Mouse (Mus musculus) heart, adult 2 months (tissue): Measurements from ENCODE around the gene Gm16181. TPM values are rescaled to one million over a fixed set of nuclear protein-coding genes. Genes with fewer than 3 reads are reported as not detected.

Experiments
- DNase-seq, 2 experiments: peaks; one replicate each; pipeline ENCODE4 v3.0.0; 2021
- H3K27ac ChIP-seq: fragments of 200-600 bp; 2 replicates; pipeline ENCODE4 v1.8.1; 2022
- H3K27me3 ChIP-seq: fragments of 200-500 bp; 2 replicates; pipeline ENCODE4 v1.6.1; 2012; ENCODE audit warnings: mild to moderate bottlenecking, low read length, inconsistent platforms, mixed read lengths; ENCODE audit not compliant: control insufficient read depth, insufficient read depth
- H3K36me3 ChIP-seq: fragments of 200-500 bp; 2 replicates; pipeline ENCODE4 v1.6.1; 2012; ENCODE audit warnings: low read length, inconsistent platforms; ENCODE audit not compliant: control insufficient read depth, insufficient read depth
- H3K4me1 ChIP-seq: fragments of 200-500 bp; 2 replicates; pipeline ENCODE4 v1.6.1; 2011; ENCODE audit warnings: low read length; ENCODE audit not compliant: control insufficient read depth, insufficient read depth
- H3K4me3 ChIP-seq: fragments of 200-600 bp; 2 replicates; pipeline ENCODE4 v1.8.1; 2022
- H3K79me2 ChIP-seq: fragments of 200-500 bp; replicated peaks from 2 replicates; pipeline ENCODE4 v1.6.1; 2012; ENCODE audit warnings: mild to moderate bottlenecking, inconsistent platforms, low read length, moderate library complexity, mixed read lengths; ENCODE audit not compliant: control insufficient read depth, insufficient read depth
- H3K9ac ChIP-seq: fragments of 200-500 bp; 2 replicates; pipeline ENCODE4 v1.6.1; 2012; ENCODE audit warnings: low read depth, mild to moderate bottlenecking, control low read depth, inconsistent platforms, low read length, mixed read lengths
- CTCF ChIP-seq: fragments of 200-600 bp; IDR thresholded peaks from 2 replicates; pipeline ENCODE4 v1.8.1; 2022; ENCODE audit warnings: antibody characterized with exemption, mild to moderate bottlenecking, moderate library complexity
- EP300 ChIP-seq: fragments of 200-500 bp; IDR thresholded peaks from 2 replicates; pipeline ENCODE4 v1.6.1; 2011; ENCODE audit warnings: low read depth, low read length, control low read depth; ENCODE audit not compliant: insufficient read depth
- POLR2A ChIP-seq: fragments of 200-500 bp; IDR thresholded peaks from 2 replicates; pipeline ENCODE4 v1.6.1; 2011; ENCODE audit warnings: mild to moderate bottlenecking, low read depth, low read length, control low read depth; ENCODE audit not compliant: insufficient read depth
- WGBS: fragments of 180-500 bp; shearing (Covaris S2); methylation state at CpG from one replicate; pipeline ENCODE4 v1.1.7; 2018; 5-methylcytosine and 5-hydroxymethylcytosine counted together
- intact Hi-C: fragments of 180-260 bp; cut with DNase I; formaldehyde crosslinking; loops from one replicate; pipeline ENCODE4 v1.15.1; 2025
- polyA plus RNA-seq: library from polyadenylated mRNA; depleted of rRNA; stranded (reverse); fragments of >200 nt; gene quantifications from 2 replicates; pipeline ENCODE4 v1.2.3, GENCODE M21; 2012
- total RNA-seq, 2 experiments: library from RNA; stranded (reverse); gene quantifications; 2 replicates each; pipeline ENCODE4 v1.2.3; 2021

The Gm16181 gene
- total and polyA plus RNA-seq, 3 experiments = 2.1 TPM; not detected in 2

DNA sequence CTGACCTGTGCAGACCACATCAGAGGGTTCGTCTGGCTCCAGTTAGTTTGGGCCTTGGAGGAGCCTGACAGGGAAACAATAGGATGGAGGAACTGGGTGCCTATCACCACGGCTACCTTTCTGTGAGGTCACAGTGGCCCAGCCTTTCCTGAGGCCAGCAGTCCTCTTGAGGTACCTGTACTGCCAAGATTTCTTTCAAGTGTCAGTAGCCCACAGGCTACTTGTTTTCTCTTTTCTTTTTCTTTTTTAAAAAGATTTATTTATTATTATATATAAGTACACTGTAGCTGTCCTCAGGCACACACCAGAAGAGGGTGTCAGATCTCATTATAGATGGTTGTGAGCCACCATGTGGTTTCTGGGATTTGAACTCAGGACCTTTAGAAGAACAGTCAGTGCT, 44.7 kb upstream of the Gm16181 start, which contains the start of gene Aif1:
Gene Aif1, minus strand, starts transcription at position 101 of the 400 bp plus-strand sequence.
- no peak for DNase-seq
- WGBS = 63% methylated on average over 2 of the region's 2 CpGs
- Histone ChIP-seq H3K79me2 (no peaks in the 10 kb centered on the region), H3K36me3 (no peaks in the 10 kb centered on the region), H3K27me3 (no peaks in the 10 kb centered on the region), H3K9ac (no peak within 1 kb of the TSS), H3K4me1 (no peaks in the 10 kb centered on the region), H3K27ac (no peak within 1 kb of the TSS), H3K4me3 (no peak within 1 kb of the TSS)
- TF ChIP-seq CTCF (no peak), EP300 (no peak), POLR2A (no peak)
- intact Hi-C loops = no loop called here

DNA sequence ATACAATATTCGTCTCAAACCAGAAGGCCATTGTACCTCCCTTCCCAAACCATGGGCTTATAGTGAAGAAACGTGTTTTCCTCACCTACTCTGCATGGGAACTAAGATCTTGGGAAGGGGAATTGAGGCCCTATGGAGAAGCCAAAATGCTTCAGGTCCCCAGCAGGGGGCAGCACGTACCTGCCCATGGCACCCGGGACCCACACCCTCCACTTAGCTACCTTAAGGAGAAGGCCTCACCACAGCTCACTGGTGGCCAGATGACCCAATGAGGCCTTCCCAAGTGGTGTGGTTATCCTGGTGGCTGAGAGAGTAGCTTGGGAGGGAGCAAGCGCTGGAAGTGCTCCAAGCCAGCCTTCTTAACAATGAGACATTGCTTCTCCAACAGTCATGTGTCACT, 42.1 kb upstream of the Gm16181 start:
- Histone ChIP-seq H3K36me3 (no peaks in the 10 kb centered on the region), H3K9ac (no peak overlapping the region), H3K4me1 (no peaks in the 10 kb centered on the region), H3K79me2 (no peaks in the 10 kb centered on the region), H3K27ac (no peak overlapping the region), H3K4me3 (no peak overlapping the region), H3K27me3 (no peaks in the 10 kb centered on the region)
- peak; percentile 90 for TF ChIP-seq EP300
- no peak for TF ChIP-seq POLR2A
- peak; percentile 98; the same call in 1 of the 2 replicates for TF ChIP-seq CTCF
- intact Hi-C loops = loop anchor here (1.0 kb wide), 1 partner anchor 54 kb away; no protein-coding TSS in a partner anchor
- peak; percentile 80 to 87 for DNase-seq
- WGBS = 15% methylated on average over 5 of the region's 5 CpGs

DNA sequence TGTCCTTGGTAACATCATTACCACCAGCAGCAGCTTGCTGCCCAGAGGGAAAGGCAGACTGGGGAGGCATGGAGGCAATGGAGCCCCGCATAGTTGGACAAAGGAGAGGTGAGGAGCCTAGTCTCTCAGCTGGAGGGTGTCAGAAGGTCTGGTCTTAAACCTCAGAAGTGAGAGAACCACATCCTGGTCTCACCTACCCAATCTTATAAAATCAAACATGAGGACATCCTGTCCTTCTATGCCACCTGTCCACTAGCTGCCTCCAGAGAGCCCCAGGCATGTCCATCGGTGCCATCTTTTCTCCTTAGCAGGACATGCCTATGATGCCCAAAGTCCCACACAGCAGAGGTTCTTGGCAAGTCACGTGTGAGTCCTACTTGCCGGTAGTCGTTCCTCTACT, 40.5 kb upstream of the Gm16181 start:
- Histone ChIP-seq H3K36me3 (no peaks in the 10 kb centered on the region), H3K79me2 (no peaks in the 10 kb centered on the region), H3K27me3 (no peaks in the 10 kb centered on the region), H3K9ac (no peak overlapping the region), H3K4me1 (no peaks in the 10 kb centered on the region), H3K4me3 (no peak overlapping the region), H3K27ac (no peak overlapping the region)
- intact Hi-C loops = no loop called here
- no peak for DNase-seq
- no peak for TF ChIP-seq POLR2A
- TF ChIP-seq CTCF = no peak
- no peak for TF ChIP-seq EP300
- 82% methylated on average over 5 of the region's 5 CpGs for WGBS

DNA sequence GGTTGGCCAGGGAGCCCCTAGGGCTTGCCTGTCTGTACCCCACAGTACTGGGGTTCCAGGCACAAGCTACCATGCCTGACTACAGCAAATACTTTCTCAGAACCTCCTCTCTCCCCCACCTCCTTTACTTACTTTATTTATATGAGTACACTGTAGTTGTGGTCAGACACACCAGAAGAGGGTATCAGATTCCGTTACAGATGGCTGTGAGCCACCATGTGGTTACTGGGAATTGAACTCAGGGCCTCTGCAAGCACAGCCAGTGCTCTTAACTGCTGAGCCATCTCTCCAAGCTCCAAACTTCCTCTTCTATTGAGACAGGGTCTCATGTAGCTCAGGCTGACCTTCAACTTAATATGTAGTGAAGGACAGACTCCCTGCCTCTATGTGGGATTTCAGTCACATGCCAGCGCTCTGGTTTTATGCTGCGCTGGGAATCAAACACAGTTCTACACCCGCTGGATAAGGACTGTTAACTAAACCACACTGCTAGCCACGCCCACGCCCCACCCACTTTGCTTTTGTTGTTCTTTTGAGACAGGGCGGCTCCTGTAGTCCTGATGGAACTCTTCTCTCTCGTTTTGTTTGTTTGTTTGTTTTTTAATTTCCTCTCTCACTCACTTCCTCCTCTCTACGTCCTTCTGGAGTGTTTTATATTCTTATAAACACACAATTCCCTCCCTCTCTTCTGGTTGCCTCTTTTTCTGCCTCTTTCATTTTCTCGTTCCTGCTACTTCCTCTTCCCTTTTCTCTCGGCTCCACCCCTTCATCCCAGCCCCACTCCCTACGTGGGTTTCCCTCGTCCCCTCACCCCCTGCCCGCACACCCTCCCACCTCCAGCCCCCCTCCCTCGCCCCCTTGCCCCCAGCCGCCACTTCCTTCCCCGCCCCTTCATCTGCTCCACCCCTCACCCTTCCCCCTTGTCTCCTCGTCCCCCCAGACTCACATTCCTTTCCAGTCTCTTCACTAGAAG, 34.7 kb upstream of the Gm16181 start:
- peak overlapping the region; percentile 72 for H3K27ac ChIP-seq
- no peaks in the 10 kb centered on the region; the same call in 1 of the 2 replicates for H3K4me1 ChIP-seq
- DNase-seq = peak; percentile 82 to 83
- intact Hi-C loops = no loop called here
- 5% methylated on average over 15 of the region's 18 CpGs for WGBS
- no peak overlapping the region for H3K9ac ChIP-seq
- no peaks in the 10 kb centered on the region for H3K79me2 ChIP-seq
- H3K36me3 ChIP-seq = no peaks in the 10 kb centered on the region
- H3K27me3 ChIP-seq = no peaks in the 10 kb centered on the region
- TF ChIP-seq POLR2A = peak; percentile 53; the same call in 1 of the 2 replicates
- TF ChIP-seq EP300 = no peak
- TF ChIP-seq CTCF = no peak
- H3K4me3 ChIP-seq = peak overlapping the region; percentile 54

DNA sequence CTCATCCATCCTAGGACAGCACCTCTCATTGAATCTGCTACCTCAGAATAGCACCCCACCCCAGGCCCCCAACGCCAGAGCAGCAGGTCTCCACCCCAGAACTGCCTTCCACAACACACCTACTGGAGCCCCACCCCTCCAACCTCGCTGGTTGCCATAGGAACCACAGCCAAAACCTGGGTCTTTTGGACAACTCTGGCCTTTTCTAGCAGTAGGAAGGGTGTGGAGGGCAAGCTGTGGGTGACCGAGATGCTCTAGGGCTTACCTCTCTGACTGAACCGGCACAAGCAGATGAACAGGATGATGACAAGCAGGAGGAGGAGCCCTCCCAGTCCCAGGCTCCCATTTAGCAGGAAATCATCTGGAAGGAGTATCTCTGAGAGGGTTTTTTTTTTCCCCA, 34.0 kb upstream of the Gm16181 start:
- DNase-seq = peak; percentile 57 to 60
- H3K79me2 ChIP-seq = no peaks in the 10 kb centered on the region
- H3K36me3 ChIP-seq = no peaks in the 10 kb centered on the region
- peak overlapping the region; percentile 6; the same call in 1 of the 2 replicates for H3K9ac ChIP-seq
- H3K27me3 ChIP-seq = no peaks in the 10 kb centered on the region
- no peak overlapping the region for H3K4me3 ChIP-seq
- WGBS = 6% methylated on average over 4 of the region's 4 CpGs
- H3K27ac ChIP-seq = peak overlapping the region; percentile 34
- H3K4me1 ChIP-seq = no peaks in the 10 kb centered on the region; the same call in 1 of the 2 replicates
- TF ChIP-seq POLR2A (peak; percentile 23; the same call in 1 of the 2 replicates), EP300 (no peak), CTCF (no peak)
- intact Hi-C loops = no loop called here

DNA sequence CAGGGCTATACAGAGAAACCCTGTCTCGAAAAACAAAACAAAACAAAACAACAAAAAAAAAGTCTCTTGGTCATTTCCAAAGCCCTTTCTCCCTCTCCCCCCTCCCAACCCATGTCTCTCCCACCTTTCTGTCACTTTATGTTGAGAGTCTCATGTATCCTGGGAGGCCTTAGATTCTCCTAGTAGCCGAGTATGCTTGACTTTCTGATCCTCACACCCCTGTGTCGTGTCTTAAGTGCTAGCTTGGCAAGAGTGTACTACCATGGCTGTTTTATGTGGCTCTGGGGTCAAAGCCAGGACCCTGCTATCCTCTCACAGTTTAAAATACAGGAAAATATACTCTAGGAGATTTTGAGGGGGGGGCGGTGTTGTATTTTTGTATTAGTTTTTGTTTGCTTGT, 33.3 kb upstream of the Gm16181 start:
- WGBS = 66% methylated on average over 4 of the region's 4 CpGs
- intact Hi-C loops = no loop called here
- no peaks in the 10 kb centered on the region for H3K79me2 ChIP-seq
- H3K36me3 ChIP-seq = no peaks in the 10 kb centered on the region
- H3K4me3 ChIP-seq = no peak overlapping the region
- H3K9ac ChIP-seq = no peak overlapping the region
- H3K27ac ChIP-seq = no peak overlapping the region
- H3K27me3 ChIP-seq = no peaks in the 10 kb centered on the region
- no peak for DNase-seq
- H3K4me1 ChIP-seq = no peaks in the 10 kb centered on the region; the same call in 1 of the 2 replicates
- no peak for TF ChIP-seq EP300
- no peak for TF ChIP-seq POLR2A
- no peak for TF ChIP-seq CTCF
